Mouse (Mus musculus): ENCODE data around the gene Apol8. TPM values are rescaled to one million over a fixed set of nuclear protein-coding genes. Genes with fewer than 3 reads are reported as not detected.
A peak's percentile ranks its signal among the peaks of the same experiment; 100 is the strongest.
"Not testable (repeated sequence)": the region's sequence is repeated elsewhere in the genome, so short reads cannot be mapped to it uniquely, and the experiment has no call there.

The Apol8 gene
- polyA plus RNA-seq, 1 experiment from 2014 or later = not detected

DNA sequence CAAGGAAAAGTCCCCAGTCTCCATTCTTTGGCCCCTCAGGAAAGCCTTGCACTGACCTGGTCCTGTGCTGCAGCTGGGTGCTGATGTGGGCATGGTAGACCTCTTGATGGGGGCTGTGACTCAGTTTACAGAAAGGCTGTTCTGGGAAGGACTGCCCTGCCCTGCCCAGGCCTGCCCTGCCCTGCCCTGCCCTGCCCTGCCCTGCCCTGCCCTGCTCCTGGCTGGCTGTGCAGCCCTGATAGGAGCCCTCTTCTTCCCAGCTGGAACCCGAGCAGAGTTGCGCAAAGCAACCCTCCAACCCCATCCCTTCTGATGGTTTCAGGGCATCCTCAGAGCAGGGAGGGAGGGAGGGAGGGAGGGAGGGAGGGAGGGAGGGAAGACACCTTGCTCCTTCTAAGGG is 1.7 kb downstream of the Apol8 start:
- DNase-seq (ENCODE audit: low spot score) = no peak

DNA sequence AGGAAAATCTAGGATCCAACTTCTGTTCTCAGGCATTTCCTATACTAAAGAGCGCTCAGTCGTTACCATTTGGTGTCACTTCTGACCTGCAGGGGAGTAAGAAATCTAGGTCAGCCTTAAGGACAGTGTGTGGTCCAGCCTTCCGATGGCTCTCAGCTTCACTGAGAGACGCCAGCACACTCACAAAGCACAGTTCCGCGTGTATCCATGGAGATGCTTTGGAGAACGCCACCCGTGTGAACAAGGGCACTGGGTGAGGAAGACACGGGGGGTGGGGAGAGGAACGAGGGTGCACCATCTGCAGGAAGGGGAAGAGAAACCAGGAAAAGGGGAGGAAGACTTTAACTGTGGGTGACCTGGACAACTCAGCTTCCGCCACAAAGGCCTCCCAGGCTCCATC is 4.4 kb downstream of the Apol8 start:
- no peak for DNase-seq (ENCODE audit: low spot score)

DNA sequence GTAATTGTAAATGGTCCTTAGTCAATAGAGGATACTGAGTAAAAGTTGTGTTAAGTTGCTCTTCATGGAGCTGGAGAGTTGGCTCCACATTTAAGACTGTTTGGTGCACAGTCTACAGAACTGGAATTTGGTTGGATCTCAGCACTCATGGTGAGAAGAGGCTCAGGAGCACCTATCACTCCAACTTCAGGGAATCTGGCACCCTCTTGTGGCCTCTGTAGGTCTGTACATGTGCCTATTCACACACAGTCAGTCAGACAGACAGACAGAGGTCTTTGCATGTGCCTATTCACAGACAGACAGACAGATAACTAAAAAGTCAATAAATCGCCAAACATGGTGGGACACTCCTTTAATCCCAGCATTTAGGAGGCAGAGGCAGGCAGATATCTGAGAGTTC is 6.3 kb downstream of the Apol8 start:
- DNase-seq (ENCODE audit: low spot score) = peak; percentile 59

DNA sequence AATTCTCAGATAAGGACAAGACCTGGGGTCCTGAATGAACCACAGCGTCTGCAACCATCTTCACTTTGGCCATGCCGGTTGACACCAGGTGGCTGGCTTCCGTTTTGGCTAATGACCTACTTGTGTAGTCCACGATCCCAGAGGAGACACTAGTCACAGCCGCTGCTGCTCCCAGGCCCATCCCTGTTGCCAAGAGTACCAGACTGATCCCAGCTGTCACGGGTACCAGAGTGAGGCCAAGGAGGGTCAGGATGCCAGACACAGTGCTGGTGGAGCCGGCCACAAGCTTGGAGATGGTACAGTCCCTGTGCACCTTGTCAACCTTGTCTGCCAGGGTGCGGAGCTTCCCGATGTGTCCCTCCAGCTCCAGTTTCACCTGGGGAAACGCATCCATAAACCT is 7.1 kb downstream of the Apol8 start:
- no peak for DNase-seq (ENCODE audit: low spot score)

DNA sequence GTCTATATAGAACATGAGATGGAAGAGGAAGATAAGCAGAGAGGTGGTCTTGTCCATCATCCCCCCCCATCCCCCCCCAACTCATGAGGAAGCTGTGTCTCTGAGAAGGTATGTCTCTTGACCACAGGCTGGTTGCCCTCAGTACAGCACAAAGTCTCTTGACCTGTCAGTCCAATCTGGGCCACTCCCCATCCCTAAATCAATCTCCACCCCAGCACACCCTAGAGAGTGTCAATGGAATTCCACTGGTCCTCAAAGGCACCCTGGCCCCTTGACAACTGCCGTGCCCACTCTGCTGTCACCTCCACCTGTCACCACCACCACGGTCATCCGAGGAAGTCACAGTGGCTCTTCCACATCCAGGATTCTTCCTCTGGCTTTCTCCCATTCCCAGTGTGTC is 8.4 kb downstream of the Apol8 start:
- DNase-seq (ENCODE audit: low spot score) = no peak

DNA sequence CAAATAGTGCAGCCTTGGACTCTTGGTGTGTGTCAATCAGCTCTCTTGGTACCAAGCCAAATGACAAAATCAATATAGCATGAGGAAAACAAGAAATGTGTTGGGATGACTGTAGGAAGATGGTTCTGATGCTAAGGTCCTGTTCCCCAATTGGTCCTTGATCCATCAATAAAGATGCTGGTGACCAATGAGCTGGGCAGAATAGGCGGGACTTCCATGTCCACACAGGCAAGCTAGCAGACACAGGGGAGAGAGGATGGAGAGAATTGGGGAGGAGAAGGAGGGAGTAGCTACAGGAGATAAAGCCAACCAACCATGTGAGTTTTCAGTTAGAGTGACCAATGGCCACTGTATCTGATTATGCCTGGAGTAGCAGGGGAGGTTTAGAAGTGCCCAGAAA is 10.5 kb downstream of the Apol8 start:
- no peak for DNase-seq (ENCODE audit: low spot score)

DNA sequence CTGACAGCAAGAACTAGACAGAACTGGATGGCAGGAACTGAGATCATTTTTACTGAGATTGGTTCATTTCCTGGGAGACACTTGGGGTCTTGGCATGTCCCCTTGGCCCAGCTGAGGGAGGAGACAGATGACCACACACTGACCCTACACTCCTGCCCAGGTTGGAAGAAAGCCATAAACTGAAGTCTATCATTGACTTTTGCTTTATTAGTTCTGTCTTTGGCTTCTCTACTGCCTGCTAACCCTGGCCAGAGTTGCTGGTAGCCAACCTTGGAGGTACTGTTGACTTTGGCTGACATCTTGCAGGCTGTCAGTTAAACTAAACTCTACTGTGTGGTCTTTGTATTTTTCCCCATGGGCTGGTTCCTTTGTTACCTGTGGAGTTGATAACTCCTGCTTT is 11.7 kb downstream of the Apol8 start:
- DNase-seq (ENCODE audit: low spot score) = no peak

DNA sequence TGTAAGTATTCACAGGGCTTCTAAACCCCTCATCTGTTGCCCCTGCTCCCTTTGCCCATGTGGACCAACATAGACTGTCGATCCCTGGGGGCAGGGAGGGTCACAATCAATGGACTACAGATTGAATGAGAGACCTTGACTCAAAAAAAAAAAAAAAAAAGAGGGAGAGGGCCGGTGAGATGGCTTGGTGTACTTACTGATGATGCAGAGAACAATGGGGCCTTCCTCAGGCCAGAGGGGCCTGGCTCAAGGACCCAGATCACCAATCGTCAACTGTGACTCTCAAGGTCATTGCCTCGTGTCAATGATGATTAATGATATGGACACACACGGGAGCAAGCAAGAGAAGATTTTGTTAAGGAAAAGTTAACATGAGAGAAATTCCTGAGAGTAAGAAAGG is 12.2 kb downstream of the Apol8 start:
- no peak for DNase-seq (ENCODE audit: low spot score)

DNA sequence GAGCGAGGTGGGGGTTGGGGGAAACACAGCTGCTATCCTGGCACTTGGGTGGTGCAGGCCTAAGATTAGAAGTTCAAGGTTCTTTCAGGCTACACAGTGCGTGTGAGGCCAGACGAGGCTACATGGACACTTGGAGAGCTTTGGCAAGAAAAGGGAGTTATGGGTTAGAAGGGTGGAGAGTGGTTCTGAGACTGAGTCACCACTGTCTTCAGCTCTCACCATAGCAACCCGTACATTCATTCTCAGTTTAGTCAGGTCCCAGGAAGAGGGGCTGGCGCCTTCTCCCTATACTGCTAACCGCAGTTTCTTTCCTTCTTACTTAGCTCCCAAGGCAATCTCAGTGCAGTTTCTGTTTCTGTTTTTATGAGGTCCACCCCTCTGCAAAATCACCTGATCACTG is 15.2 kb downstream of the Apol8 start:
- not testable (repeated sequence) for DNase-seq (ENCODE audit: low spot score)

DNA sequence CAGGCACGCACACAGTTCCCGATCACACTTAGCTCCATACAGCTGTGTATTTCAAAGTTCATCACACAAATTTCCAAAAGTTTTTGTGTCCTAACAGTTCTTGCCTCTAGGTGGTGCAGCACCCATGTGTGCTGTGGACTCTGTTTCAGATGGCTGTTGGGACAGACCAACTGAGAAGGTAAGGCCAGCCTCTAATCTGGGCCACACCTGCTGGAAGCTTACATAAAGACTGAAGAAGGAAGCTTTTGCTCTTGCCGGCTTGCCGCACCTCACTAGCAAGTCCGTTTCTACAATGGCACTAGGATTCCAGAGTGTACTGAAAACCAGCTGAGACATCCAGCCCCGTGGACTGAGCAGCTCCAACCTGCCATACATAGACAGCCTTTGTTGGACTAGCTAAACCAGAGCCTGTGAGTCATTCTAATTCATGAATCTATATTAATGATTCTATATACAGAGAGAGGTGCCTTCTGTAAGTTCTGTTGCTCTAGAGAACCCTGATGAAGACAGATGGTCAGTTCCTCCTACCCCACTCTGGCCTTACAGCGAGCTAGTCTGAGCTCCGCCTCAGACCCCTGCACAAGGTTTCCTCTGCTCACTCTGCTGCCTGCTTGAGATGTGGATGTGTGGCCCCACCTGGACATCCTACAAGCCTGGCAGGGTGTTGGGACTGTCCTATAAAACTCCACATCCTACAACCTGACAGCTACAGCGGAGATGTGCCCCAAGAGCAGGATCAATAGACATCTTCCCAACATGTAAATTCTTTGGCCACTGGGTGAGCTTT is 16.1 kb downstream of the Apol8 start:
- DNase-seq (ENCODE audit: low spot score) = no peak

DNA sequence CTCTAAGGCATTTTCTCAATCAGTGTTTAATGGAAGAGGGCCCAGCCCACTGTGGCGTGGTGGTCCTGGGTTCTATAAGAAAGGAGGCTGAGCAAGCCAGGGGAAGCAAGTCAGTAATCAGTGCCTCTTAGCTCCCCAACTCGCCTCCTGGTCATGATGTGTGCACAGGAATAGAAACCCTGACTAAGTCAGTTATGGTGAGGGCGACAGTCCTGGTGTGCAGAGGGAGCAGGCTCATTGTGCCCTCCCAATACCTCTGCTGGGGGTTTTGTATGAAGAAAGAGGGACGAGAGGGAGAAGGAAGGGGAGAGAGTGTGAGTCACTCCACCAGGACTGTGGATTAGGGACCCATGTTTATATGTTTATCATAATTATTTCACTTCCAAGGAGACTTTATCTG is 22.9 kb downstream of the Apol8 start:
- not testable (repeated sequence) for DNase-seq (ENCODE audit: low spot score)

DNA sequence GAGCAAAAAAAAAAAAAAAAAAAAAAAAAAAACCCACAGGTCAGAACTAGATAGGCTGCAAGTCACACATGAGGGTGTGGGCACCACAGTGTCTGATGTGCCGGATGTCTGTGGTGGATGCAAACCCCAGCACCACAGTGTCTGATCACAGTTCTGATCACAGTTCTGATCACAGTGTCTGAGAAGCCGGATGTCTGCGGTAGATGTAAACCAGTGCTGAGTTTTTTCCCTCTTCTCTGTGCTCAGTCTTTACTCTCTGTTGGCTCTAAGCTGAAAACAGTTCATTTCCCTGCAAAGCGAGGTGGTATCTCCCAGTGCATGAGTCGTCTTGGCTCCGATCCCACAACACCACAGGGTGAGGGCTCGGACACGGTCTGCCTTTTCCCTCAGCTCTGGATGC is 23.4 kb downstream of the Apol8 start:
- DNase-seq (ENCODE audit: low spot score) = peak; percentile 55

DNA sequence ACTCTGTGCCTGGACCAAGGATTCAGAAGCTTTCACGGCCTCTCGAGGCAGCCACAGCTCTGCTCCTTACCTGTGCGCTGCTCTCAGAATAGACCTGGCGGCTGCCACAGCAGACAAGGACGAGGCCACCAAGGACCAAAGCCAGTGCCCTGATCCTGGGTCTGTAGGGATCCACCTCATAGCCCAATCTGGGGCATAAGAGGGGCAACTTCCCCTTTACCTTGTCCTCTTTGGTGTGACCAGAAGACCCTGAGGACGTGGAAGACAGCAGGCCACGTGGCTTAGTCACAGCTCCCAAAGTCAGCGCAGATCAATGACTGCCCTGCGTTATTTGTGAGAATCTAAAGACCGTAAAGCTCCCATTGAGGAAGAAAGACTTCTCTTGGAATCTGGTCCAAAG is 24.0 kb downstream of the Apol8 start:
- not testable (repeated sequence) for DNase-seq (ENCODE audit: low spot score)

DNA sequence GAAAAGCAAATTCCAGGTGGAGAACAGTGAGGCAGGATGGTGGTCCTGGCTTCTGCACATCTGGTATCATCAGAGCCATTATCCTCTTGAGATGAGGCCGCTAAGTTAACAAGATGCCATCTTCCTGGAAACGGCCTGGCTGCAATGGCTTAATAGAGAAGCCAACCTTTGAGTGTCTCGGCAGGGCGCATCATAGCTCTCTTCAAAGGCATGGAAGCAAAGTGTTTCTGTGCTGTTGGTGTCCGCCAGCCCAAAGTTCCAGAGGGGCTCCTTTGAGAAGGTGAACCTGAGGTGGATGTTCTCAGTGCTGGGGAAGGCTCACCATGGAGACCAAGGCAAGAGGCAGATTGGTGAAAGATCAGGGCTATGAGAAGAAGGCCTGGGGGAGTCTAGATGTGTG is 25.2 kb downstream of the Apol8 start:
- DNase-seq (ENCODE audit: low spot score) = no peak

DNA sequence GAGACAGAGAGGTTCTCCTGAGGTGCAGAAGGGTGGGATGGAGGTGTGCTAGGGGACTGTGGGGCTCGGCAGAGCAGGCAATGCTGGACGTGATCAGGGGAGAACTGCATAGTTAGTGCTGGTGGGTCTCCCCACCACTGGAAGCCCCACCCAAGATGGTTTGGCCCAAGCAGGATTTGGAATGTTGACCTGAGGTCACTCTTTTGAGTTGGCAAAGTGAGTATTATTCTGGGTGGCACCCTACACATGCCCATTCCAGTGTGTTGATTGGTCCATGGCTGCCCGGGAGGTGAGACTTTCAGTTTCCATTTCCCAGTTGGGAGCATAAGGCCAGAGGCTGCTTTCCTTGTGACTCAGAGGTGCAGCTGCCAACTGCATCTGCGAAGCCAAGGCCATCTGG is 28.1 kb downstream of the Apol8 start, which contains the start of gene Apol9b:
Gene Apol9b (plus strand): TSS at position 301 of the 400 bp plus-strand sequence.
- not testable (repeated sequence) for DNase-seq (ENCODE audit: low spot score)

DNA sequence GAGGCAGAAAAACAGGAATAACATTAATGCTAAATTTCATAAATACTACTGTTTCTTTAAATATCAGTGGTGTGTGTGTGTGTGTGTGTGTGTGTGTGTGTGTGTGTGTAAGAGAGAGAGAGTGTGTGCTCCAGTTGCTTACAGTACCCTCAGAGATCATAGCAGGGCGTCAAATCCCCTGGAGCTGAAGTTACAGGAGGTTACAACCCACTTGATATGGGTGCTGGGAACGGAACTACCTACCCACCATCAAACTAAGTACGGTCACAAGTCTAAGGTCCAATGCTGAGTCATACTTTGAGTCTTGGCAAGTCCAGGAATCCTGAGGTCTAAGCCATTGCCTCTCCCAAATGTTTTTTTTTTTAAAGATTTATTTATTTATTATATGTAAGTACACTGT is 29.1 kb downstream of the Apol8 start:
- DNase-seq (ENCODE audit: low spot score) = not testable (repeated sequence)

DNA sequence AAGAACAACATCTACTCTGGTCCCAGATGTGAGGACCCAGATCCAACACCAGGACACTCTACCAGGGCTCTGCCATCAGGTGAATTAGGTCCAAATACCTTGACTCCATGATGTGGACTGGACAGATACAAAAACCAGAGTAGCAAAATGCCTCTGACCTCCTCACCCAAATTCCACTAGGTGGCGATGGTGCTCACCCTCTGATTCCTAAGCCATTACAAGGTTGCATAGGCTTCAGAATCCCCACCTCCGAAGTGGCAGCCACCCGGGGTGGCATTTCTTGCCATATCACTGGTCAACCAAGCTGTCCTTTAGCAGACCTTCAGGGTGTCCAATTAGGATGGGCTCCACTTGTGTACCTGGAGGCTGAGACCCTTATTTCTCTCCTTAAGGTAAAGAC is 29.7 kb downstream of the Apol8 start:
- peak; percentile 25 for DNase-seq (ENCODE audit: low spot score)

DNA sequence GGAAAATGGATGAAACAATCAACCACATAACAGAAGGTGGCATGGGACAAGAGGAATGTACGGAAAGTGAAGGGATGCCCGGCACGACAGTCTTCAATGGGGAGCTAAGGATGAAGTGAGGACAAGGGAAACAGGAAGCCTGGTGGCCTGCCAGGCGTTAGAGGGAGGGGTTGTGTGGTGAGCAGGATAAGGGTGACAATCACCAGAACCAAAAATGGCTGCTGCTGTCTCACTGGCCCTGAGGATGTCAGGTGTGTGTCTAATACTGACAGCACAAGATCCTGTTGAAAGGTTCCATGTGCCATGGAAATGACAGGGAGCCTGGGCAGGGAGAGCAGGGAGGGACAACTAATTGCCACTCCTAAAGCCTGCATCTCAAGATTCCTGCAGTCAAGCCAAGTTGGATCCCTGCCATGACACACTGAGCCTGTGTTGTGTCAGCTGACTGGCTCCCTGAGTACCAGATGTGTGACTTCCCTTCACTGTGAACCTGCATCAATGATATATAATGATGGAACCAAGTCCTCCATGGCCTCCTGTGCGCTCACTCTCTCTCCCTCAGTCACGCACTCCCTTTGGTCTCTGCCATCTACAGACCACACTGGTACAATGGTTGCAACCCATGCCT is 31.3 kb downstream of the Apol8 start:
- not testable (repeated sequence) for DNase-seq (ENCODE audit: low spot score)

DNA sequence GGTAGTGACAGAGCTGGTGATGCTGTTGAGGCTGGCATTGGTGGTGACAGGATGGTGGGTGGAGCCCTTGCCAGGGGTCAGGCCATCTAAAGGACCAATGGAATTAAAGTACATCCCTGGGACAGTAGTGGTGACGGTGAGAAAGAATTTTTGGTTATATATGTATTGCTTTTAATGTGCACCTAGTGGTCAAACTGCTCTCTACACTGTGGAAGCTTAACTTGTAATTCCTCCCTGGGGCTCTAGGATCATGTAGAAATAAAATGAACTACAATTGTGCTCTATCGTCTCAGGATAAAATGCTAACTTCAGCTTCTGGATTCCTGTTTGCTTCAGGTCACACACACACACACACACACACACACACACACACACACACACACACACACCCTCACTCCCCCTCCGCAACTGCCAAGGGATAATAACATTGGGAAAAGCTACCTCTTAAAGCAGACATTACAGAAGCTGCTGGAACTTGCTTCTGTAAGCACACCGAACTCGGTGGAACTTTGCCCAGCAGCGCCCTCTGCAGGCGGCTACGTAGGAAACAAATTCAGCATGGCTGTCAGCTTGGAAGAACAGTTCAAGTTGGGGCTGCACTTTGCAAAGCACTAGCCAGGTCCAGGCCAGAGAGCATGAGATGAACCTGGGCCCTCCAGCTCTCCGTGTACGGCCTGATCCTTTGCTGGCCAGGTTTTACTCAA is 32.4 kb downstream of the Apol8 start:
- DNase-seq (ENCODE audit: low spot score) = not testable (repeated sequence)

DNA sequence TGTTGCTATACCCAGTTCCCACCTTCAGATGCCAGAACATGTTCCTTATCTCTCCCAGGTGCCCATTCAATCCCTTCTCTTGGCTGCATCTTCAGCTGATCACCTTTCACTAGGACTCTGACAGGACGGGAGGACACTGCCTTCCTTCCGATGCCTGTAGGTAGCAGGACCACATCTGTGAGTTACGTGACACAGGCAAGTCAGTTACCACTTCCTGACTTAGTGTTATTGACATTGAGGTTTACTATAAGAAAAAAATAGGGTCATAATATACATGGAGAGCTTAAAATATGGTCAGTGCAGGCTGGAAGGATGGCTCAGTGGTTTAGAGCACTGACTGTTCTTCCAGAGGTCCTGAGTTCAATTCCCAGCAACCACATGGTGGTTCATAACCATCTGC is 35.3 kb downstream of the Apol8 start:
- not testable (repeated sequence) for DNase-seq (ENCODE audit: low spot score)

DNA sequence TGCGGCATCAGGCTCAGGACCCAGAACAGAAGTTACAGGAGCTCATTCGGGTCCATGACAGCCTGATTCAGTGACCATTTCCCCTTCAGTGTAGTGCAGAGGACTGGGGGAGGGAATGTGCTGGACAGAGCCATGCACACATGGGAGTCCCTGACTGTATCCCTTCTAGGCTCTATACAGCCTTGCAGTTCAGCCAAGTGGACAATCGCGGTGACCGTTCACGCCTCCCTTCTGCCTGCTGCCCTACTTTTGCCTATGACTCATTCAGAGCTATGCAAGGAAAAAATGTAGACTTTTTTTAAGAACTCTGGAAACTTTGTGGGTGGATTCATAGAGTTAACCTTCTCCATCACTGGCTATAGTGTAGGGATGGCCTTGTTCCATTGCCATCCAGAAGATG is 38.6 kb downstream of the Apol8 start:
- not testable (repeated sequence) for DNase-seq (ENCODE audit: low spot score)

DNA sequence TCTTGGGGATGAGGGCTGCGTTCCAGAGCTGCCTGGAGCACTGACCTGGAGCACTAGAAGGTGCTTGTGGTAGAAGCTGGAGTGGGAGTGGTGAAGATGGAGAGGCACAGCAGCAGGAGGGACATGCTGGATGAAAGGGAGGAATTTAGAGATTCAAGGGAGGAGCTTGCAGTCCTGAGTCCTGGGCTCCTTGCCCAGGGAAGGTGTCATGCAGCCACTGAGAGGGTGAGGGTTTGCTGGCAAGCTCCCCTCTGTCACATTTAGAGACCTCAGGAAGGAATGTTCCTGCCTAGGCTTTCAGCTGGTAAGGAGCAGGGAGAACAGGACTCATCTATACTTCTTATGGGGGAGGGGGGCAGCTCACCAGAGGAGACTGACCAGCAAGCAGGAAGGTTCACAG is 47.9 kb downstream of the Apol8 start:
- DNase-seq (ENCODE audit: low spot score) = not testable (repeated sequence)

Data from thymus, postnatal 0 days (tissue).